Mouse (Mus musculus) left cerebral cortex, postnatal 14 days (tissue): Measurements from ENCODE around the gene Dync1li1. TPM values are rescaled to one million over a fixed set of nuclear protein-coding genes. Genes with fewer than 3 reads are reported as not detected.
"Not testable (repeated sequence)": the region's sequence is repeated elsewhere in the genome, so short reads cannot be mapped to it uniquely, and the experiment has no call there.

ENCODE experiments used
- DNase-seq, 2 experiments: peaks; one replicate each; pipeline ENCODE4 v3.0.0; 2021 to 2022; ENCODE audit warnings: low spot score in 2 of 2, mixed read lengths in 1 of 2
- intact Hi-C: fragments of 180-260 bp; cut with DNase I; formaldehyde crosslinking; loops from one replicate; pipeline ENCODE4 v1.15.1; 2025
- long read RNA-seq, 2 experiments: library from polyadenylated mRNA; stranded (forward); transcript quantifications; one replicate each; pipeline ENCODE4 v2.0.0; 2021
- total RNA-seq, 2 experiments: library from RNA; stranded (reverse); gene quantifications; 2 replicates each; pipeline ENCODE4 v1.2.3; 2021

Dync1li1 gene
- total RNA-seq = 100 to 1,000 TPM; 101 to 105 TPM
- long read RNA-seq, experiment 1, transcript Dync1li1-201 (13 exons, 2,601 nt) = major isoform, 88 of 99 reads
- long read RNA-seq, experiment 1, partial matches to known transcripts = 4 of 99 reads
- long read RNA-seq, experiment 1, other reads (novel, unspliced or antisense) = 7 of 99 reads
- long read RNA-seq, experiment 2, transcript Dync1li1-201 (13 exons, 2,601 nt) = major isoform, 79 of 86 reads
- long read RNA-seq, experiment 2, partial matches to known transcripts = 3 of 86 reads
- long read RNA-seq, experiment 2, other reads (novel, unspliced or antisense) = 4 of 86 reads

DNA sequence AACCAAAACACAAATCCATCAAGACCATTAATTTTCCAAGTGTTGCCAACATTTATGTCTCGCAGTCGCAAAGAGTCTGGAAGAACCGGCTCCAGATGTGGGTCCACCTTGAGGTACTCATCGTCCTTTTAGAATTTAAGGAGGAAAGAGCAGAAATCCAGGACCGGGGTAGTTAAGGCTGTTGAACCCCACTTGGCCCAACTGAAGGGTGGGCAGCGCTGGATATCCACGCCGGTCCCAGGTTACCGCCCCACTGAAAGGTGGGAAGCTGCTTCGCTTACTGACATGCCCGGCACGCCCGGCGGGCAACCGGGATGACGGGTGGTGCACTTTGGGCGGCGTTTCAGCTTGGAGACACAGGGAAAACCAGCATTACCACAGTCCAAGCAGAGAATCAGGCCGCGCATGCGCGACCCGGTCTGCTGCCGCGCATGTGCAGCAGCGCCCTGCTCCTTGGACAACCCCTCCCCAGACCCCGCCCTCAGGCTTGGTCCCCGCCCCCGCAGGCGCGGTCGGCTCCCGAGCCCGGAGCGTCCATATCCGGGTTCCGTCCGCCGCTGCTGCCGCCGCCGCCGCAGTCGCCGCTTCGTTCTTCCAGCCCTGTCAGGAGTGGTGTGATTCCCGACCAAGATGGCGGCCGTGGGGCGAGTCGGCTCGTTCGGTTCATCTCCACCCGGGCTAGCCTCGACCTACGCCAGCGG, at the start of gene Dync1li1:
Gene Dync1li1, plus strand, starts transcription at position 539 of the 701 bp plus-strand sequence.
- intact Hi-C loops = loop anchor here (2.0 kb wide), 1 partner anchor 40 kb away; no protein-coding TSS in a partner anchor
- peak; percentile 98 to 99 for DNase-seq

DNA sequence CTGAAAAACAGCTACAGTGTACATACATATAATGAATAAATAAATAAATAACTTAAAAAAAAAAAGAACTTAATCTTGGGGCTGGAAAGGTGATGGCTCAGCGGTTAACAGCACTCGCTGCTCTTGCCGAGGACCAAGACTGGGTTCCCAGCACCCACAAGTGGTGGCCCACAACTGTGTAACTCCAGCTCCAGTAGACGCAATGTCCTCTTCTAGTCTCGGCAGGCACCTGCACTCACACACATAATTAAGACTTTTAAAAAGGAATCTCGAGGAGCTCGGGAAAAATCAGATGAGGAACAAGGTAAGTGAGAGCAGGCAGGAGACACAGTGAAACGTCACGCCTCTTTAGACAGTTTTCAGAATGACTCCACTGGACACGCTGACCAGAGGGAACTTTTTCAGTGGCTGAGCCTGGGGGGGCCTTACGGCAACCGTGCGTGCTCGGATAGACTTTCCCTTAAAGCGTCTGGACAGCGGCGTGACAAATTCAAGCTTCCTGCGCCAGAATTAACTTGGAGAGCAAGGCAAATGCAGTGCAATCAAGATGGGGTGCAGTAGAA, 49.3 kb upstream of the Dync1li1 start:
- intact Hi-C loops = no loop called here
- DNase-seq = no peak

DNA sequence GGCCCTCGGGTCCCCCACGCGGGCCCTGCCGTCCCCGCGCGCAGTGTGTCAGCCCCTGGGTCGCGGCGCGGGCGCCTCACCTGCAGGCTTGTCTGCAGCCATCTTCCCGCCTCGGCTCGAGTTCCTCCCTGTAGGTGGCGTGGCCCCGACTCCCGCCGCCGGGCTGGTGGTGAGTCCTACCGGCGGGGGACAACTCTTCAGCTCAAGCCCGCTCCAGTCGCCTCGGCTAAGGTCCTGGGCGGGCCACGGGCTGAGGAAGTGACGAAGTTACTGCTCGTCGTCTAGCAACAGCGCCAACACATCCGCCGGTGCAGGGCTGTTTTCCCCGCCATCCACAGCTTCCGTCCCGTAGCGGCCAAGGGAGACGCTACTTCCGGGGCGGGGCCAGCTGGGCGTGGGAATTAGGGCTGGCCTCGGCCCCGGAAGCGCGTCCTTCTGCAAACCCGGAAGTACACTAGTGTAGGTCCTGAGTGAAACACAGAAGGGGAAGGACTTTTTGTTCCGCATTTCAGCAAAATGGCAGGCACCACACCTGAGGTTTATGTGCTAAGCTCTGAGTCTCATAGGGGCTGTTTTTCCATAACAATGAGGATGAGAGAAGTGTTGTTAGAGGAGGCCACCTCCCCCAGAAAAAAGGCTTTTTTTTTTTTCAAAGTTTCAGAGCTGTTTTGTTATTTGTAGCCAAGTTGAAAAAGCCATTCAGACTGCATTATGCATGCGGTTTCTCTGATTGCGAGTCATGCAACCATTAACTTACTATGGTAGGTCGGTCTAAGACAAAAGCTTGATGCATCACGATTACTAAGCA, 48.5 kb upstream of the Dync1li1 start, which contains the start of gene Cnot10:
Gene Cnot10, minus strand, starts transcription at position 346 of the 808 bp plus-strand sequence.
- peak; percentile 96 to 98 for DNase-seq
- intact Hi-C loops = no loop called here

DNA sequence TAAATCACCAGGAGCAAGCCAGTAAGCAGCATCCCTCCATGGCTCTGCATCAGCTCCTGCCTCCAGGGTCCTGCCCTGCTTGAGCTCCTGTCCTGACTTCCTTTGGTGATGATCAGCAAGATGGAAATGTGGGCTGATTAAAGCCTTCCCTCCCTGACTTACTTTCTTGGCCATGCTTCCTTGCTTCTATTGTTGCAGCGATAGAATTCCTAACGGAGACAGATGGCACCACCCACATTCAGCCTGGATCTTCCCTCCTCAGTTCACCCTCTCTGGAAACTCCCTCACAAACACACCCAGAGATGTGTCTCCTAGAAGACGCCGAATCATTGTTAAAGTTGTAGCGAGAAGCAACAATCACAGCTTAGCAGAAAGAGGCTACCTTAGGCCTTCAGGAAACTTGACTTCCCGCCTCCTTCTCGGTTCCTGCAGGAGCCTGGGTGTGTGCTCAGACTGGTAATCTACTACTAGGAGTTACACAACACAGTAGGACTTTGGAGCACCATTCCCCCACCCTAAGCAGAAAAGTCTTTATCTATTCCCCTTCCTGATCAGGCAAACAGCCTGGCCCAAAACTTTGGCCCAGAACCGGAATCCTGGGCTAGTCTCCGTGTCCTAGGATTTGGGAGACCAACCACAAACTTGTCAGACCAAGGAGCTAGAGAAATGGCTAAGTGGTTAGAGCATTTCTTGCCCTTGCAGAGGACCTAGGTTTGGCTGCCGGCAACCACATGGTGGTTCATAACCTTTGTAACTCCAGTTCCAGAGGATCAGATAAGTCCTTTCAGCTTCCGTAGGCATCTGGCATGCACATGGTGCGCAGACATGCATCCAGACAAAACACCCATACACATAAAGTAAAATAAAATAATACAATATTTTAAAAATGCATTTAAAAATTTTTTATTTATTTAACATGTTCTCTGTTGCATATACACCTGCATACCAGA, 41.8 kb upstream of the Dync1li1 start:
- intact Hi-C loops = loop anchor here (5.0 kb wide), 1 partner anchor 80 kb away; no protein-coding TSS in a partner anchor
- peak; percentile 69 to 75 for DNase-seq

DNA sequence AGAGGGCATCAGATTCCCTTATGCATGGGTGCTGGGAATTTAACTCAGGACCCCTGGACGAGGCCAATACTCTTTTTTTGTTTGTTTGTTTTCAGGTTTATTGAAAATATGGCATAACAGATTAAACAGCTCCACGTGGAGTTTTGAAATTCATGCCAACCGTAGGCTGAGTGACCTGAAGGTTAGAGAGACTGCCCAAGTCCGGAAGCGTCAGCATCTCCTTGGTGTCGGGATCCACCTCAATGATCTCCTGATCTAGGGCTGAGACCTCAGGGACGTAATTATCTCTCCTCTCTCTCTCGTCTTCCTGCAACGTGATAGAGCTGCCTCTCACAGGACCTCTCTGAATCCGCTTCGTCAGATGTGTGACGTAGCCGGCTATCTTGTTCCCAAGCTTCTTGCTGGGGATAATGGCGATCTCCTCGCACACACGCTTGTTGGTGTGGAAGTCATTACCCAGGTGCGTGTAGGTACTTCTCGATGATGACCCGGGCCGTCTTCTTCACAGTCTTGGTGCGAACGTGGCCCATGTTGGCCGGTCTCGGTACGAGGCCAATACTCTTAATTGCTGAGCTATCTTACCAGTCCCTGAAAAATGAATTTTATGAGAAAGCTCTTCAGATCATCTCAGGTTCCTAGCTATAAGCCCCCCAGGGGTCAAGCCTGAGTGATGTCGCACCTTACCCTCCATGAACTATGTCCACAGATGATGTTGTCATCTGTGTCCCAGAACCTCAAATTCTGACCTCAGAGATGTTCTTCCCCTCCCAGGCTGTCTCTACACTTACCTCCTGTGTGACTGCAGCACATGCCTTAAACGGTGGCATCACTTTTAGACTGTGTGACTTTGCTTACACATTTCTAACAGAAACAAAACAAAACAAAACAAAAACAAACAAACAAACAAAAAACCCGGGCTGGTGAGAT, 40.8 kb upstream of the Dync1li1 start:
- intact Hi-C loops = loop anchor here (2.0 to 5.0 kb wide), 2 partner anchors 41 to 80 kb away; partner anchors contain the start of gene Dync1li1
- no peak for DNase-seq

DNA sequence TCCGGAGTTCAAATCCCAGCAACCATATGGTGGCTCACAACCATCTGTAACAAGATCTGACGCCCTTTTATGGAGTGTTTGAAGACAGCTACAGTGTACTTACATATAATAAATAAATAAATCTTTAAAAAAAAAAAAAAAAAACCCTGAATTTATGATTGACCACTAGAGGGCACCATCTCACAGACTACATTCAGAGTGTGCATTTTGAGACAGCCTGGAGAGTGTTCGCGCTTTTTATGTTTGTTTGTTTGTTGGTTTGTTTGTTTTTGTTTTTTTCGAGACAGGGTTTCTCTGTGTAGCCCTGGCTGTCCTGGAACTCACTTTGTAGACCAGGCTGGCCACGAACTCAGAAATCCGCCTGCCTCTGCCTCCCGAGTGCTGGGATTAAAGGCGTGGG, 40.1 kb upstream of the Dync1li1 start:
- intact Hi-C loops = loop anchor here (2.0 to 5.0 kb wide), 2 partner anchors 40 to 79 kb away; partner anchors contain the start of gene Dync1li1
- not testable (repeated sequence) for DNase-seq

DNA sequence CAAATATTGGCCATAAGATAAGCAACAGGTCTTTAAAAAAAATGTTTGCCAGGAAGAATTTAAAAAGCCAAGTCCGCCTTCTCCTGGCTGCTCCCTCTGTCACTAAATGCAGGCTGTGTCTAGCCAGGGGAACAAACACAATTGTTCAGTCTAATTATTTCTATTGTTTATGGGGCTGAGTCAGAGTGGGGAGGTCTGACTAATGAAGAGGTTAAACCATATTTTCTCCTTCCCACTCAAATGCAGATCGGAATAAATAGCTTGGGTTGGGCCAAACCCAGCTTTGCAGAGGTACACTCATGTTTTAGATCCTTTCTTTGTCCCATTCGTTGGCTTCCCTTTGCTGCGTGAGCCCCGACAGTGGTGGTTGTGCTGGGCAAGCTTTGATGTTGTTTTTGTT, 39.2 kb upstream of the Dync1li1 start:
- DNase-seq = no peak
- intact Hi-C loops = loop anchor here (2.0 to 5.0 kb wide), 2 partner anchors 39 to 78 kb away; partner anchors contain the start of gene Dync1li1

DNA sequence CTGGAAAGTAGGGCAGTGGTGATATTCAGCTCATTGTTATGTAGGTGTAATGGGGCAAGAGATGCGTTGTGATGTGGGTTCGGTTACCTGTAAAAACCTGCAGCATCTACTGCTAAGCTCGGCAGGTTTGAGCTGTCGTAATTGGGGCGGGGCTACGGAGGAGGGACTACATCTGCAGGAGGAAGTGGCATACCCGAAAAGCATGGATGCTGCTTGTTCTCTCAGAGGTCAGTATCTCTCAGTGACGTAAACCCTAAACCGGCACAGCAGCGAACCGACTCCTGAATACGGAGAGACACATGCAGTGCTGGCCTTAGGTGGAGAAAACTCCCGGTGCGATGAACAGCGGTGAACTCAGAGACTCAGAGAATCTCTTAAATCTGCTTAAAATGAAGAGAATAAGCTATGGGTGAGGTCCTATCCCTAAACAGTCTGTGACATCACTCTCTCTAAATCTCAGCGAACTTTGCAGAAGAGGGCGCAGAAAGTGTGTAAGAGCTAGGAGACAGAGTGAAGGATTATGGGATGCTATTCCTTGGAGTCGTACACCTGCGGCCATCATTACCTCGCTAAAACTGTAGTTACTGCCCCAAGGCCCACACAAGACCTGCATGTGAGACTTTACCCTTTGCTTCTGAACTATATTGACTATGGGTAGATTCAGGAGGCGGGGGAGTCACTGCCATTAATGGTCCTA, 37.5 kb upstream of the Dync1li1 start:
- no peak for DNase-seq
- intact Hi-C loops = no loop called here

DNA sequence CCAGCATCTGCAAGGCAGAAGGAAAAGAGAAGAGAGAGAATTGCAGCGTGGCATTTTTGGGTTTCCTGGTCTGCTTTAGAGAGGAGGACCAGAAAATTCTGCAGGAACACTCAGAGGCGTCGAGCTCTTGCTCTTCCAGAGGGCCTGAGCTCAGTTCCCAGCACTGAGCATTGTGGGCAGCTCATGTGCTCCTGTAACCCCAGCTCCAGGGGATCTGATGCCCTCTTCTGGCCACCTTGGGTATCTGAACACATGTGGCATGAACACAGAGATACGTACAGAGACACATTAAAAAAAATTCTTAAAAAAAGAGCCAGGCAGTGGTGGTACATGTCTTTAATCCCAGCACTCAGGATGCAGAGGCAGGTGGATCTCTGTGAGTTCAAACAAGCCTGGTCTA, 33.2 kb upstream of the Dync1li1 start:
- no peak for DNase-seq
- intact Hi-C loops = no loop called here

DNA sequence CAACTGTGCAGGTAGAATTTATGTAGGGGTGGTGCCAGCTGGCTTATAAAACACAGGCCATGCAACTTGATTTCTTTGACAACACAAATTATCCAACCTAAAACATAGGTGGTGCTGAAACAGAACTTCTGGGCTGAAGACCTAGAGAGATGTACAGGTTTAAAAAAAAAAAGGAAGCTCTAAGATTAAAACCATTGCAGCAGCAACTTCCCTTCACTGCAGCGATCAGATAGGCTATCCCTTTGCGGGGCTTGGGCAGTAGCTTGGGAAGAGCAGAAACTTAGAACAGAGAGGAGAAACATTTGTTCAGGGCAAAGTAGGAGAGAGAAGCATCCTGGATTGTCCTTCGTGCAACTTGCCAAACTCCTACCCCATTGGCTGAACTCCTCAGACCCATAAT, 31.9 kb upstream of the Dync1li1 start:
- intact Hi-C loops = no loop called here
- no peak for DNase-seq

DNA sequence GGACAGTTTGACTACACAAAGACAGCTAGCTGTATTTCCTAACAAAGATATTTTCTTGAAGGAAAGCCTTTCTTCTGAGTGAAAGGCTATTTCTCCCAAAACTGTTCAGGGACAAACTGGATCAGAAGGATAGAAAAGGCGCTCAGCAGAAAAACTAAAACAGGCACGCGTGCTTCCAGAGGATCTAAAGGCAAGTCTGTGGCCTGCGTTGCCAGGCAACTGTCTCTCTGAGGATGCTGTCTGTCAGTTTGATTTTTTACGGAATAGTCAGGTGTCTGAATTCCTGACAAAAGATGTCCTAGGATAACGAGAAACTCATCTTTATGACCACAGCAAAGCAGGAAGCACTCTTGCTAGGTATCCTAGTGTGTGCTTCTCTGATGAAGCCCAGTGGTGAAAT, 28.1 kb upstream of the Dync1li1 start:
- intact Hi-C loops = no loop called here
- DNase-seq = peak in 1 of 2 experiments; percentile 15

DNA sequence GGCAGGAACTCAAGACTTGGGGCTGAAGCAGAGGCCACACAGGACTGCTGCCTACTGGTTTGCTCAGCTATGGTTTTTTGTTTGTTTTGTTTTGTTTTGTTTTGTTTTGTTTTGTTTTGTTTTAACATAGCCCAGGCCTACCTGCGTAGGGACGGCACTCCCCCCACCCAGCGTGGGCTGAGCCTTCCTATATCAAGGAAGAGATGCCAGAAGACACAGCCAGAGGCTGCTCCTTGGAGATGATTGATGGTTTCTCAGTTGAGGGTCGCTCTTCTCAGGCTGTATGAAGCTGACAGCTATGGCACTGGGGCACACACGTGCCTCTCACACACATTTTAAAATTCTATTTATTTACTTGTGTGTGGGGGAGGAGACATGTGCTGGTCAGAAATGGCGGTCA, 27.6 kb upstream of the Dync1li1 start:
- DNase-seq = no peak
- intact Hi-C loops = no loop called here

DNA sequence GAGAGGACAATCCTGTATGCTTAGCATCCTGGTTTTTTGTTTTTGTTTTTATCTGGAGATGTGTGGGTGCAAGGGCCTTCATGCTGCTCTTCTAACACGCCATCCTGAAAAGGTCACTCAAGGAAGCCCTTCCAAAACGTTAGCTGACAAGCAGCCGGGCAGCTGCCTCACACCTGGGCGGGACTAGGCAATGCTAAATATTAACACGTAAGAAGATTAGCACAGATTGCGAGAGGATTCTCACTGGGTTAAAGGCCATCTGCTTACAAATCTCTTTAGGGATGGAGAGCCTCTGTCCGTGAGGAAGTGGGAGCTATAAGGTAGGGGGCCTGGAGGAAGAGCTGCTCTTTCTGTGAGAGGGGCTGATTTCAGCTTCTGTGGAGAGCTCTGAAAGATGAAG, 26.6 kb upstream of the Dync1li1 start:
- intact Hi-C loops = no loop called here
- no peak for DNase-seq

DNA sequence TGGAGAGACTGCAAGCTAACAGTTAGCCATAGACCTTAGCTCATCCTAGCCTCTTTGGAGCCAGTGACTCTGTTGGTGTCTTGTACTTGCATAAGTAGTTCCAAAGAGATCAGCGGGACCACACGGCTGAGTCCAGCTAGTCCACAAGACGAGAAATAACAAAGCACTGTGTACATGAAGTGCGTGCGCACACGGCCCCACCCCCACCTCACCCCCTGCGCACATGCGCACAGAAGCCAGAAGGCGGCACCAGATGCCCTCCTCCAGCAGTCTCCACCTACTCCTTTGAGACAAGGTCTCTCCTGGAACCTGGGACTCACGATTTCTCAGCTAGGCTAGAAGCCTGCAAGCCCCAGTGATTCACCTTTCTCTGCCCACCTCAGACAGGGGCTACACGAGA, 24.8 kb upstream of the Dync1li1 start:
- intact Hi-C loops = no loop called here
- no peak for DNase-seq

DNA sequence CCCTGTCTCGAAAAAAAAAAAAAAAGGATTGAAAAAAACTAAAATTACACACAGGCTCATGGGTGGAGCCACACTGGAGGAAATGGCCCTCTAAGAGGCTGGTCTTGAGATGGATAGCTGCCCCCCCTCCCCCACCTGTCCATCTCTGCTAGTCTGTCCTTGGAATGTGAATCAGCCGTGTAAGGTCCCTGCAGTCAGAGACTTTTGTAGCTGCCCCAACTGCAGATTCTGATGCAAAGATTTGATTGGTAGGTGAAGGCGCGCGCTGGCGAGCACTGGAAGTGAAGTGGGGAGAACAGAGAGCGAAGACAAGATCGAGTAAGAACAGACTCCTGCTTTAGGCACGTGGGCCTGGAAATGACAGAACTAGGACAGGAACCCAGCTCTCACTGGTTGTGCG, 21.7 kb upstream of the Dync1li1 start:
- intact Hi-C loops = no loop called here
- DNase-seq = no peak

DNA sequence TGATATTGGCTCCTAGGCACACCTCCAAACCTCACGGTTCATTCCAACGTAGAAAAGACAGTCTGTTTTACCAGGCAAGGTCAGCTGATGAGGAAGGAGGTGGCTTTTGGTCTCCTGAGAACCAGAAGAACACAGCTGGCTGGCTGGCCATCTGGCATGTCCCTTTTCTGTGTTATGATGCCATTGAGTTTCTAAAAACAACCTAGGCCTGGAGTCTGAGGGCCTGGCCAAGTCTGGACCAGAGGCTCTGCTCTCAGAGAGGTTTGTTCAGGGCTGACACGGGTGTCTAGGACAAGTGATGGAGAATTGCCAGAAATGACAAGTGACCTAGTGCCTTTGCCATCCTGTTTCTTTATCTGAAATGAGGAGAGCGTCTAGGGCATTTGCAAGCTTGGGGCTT, 20.5 kb upstream of the Dync1li1 start:
- intact Hi-C loops = no loop called here
- peak in 1 of 2 experiments; percentile 41 for DNase-seq

DNA sequence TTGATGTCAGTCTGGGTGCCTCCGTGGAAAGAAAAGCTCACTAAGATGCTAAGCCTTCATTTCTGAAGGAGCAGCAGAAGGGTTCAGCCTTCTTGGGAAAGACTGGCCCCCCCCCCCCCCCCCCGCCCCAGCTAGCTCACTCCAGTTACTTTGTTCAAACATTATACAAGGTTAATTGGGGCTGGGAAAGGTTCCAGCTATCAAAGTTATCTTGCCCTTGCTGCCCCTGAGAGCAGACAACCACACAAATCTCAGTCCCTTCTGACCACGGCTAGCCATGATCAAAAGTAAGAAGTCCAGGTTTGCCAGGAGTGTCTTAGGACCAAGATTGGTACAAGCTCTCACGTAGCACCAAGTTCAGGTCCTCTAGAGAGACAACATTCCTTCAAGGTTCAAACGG, 19.6 kb upstream of the Dync1li1 start:
- intact Hi-C loops = no loop called here
- DNase-seq = no peak
